Mouse (Mus musculus): ENCODE data around the gene Cd5. TPM values are rescaled to one million over a fixed set of nuclear protein-coding genes. Genes with fewer than 3 reads are reported as not detected.

Gene Cd5
- polyA plus RNA-seq, 1 experiment from 2014 or later: not detected

GRCm38 (mm10) chr19:10701013-10701726 is 37.6 kb downstream of the Cd5 start:
- Histone ChIP-seq H3K4me2 (ENCODE audit: low read depth, low read length) (no peak overlapping the region), H3K36me3 (ENCODE audit: control insufficient read depth, insufficient read depth, low read length) (no peaks in the 10 kb centered on the region), H3K4me3 (ENCODE audit: low read length) (no peak overlapping the region), H3K27me3 (replicated peaks; ENCODE audit: control insufficient read depth, insufficient read depth, low read length) (no peaks in the 10 kb centered on the region), H3K4me1 (ENCODE audit: control insufficient read depth, insufficient read depth, low read length) (peaks cover 50% of the 10 kb centered on the region), H3K27ac (ENCODE audit: low read length) (no peak overlapping the region), H3K9me3 (ENCODE audit: control insufficient read depth, low read length) (no peaks in the 10 kb centered on the region), H3K9ac (ENCODE audit: low read depth, low read length) (no peak overlapping the region)
- ATAC-seq: no peak
- WGBS: 78% methylated on average over 6 of the region's 6 CpGs

DNA sequence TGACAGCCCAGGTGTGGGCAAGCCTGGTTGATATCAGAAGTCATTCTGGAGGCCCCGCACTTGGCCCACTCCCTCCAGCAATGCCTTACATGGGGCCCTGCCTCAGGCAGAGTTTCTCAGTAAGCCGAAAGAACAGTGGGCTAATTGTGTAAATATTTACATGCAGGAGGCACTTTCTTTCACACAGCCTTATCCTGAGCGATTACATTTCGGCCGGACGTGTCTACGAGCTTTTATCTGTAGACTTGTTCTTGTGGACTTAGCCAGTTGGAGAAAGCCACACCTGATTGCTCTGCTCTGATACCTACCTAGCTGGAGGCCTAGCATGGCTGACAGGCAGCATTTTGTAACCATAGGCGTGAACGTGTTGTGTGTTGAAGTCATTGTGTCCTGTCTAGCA is 39.0 kb downstream of the Cd5 start:
- H3K27ac ChIP-seq (ENCODE audit: low read length): peak overlapping the region; percentile 92
- peaks cover 61% of the 10 kb centered on the region for H3K4me1 ChIP-seq (ENCODE audit: control insufficient read depth, insufficient read depth, low read length)
- H3K9ac ChIP-seq (ENCODE audit: low read depth, low read length): peak overlapping the region; percentile 55
- H3K9me3 ChIP-seq (ENCODE audit: control insufficient read depth, low read length): no peaks in the 10 kb centered on the region
- WGBS: 23% methylated on average over 9 of the region's 9 CpGs
- no peaks in the 10 kb centered on the region for H3K36me3 ChIP-seq (ENCODE audit: control insufficient read depth, insufficient read depth, low read length)
- H3K4me2 ChIP-seq (ENCODE audit: low read depth, low read length): peak overlapping the region; percentile 31; the same call in 1 of the 2 replicates
- peak; percentile 86 for ATAC-seq
- no peaks in the 10 kb centered on the region for H3K27me3 ChIP-seq (replicated peaks; ENCODE audit: control insufficient read depth, insufficient read depth, low read length)
- no peak overlapping the region for H3K4me3 ChIP-seq (ENCODE audit: low read length)

DNA sequence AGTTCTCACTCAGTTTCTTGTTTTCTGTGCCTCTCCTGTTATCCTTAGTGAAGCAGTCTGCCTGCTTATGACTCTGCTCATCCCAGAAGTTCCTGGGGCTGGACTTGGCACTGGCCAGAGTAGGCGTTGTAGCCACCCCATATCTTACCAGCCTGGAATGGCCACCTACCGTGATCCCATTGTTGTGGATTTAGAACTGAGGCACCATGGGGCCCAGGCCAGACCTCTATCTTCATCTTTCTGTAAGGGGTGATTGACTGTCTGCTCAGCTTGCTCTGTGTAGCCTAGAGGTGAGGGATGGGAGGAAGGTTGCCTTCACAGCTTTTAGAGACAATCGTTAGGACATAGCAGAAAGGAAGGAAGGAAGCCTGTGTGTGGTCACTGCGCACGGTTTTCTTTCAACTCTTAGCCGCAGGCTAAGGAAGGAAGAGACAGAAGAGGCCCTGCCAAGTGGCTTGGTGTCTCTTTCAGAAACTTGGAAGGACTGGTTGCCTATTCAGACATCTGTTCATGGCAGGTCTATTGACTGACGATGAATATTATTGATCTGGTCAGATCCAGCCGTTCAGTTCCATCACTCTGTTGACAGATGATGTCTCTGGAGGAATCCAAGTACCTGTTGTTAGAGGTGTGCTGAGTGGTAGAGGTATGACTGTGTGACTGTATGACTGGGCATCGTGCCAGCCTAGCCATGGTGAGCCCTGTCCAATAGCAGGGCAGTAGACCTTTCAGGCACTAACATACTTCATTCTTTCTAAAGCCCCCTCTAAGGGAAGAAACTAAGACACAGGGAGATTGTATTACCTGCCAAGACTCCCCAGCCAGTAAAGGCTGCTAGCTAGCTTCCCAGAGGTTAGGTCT is 40.4 kb downstream of the Cd5 start:
- Histone ChIP-seq H3K9me3 (ENCODE audit: control insufficient read depth, low read length) (no peaks in the 10 kb centered on the region), H3K4me1 (ENCODE audit: control insufficient read depth, insufficient read depth, low read length) (peaks cover 61% of the 10 kb centered on the region), H3K4me3 (ENCODE audit: low read length) (no peak overlapping the region), H3K36me3 (ENCODE audit: control insufficient read depth, insufficient read depth, low read length) (no peaks in the 10 kb centered on the region), H3K4me2 (ENCODE audit: low read depth, low read length) (no peak overlapping the region), H3K27ac (ENCODE audit: low read length) (peak overlapping the region; percentile 92; the same call in 1 of the 2 replicates), H3K9ac (ENCODE audit: low read depth, low read length) (no peak overlapping the region), H3K27me3 (replicated peaks; ENCODE audit: control insufficient read depth, insufficient read depth, low read length) (no peaks in the 10 kb centered on the region)
- no peak for ATAC-seq
- 73% methylated on average over 9 of the region's 9 CpGs for WGBS

DNA sequence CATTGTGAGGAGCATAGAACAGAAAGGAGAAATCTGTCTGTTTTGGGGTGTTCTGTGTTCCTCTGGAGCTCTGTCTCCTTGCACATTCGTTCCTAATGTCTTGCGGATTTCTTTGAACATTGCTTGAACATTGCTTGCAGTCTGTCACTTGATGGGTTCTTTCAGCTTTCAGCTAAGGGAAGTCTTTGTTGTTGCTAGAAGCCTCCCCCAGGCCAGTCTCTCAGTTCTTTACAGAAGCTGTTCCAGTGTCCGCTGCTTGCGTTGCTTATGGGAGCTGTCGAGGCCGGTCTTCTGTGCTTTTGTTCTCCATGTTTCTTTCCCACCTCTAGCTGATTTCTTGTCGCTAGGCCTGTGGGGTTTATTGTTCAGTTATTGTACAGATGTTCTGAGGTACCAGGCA is 43.0 kb downstream of the Cd5 start:
- Histone ChIP-seq H3K4me2 (ENCODE audit: low read depth, low read length) (no peak overlapping the region), H3K27ac (ENCODE audit: low read length) (no peak overlapping the region), H3K9ac (ENCODE audit: low read depth, low read length) (no peak overlapping the region)

DNA sequence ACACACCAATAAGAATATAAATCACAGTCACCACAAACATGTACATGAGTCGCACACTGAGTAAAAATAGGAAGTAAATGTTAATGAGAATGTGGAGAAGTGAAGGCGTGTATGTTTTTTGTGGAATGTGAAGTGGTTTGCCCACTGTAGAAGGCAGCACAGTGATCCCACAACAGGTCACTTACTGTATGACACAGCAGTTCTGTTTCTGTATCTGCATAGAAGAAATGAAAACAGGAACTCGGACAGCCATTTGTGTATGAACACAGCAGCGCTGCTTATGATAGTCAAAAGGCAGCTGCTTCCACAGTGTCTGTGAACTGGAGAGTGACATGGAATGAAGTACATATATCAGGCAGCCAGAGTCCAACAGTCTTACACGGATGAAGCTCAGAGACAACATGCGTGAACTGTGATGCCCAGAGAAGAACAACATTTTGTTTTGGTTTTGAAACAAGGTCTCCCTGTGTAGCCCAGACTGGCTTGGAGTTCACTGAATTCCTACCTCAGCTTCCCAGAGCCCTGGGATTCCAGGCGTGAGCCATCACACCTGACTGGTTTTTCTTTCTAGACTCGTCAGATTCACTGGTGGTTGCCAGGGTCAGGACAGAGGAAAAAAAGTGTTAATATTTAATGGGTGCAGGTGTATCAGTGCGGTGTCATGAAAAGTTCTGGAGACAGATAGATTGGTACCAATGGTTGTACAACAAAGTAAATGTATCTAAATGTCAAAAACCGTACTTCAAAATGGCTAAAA is 44.7 kb downstream of the Cd5 start:
- Histone ChIP-seq H3K4me3 (ENCODE audit: low read length) (no peak overlapping the region), H3K36me3 (ENCODE audit: control insufficient read depth, insufficient read depth, low read length) (no peaks in the 10 kb centered on the region), H3K4me1 (ENCODE audit: control insufficient read depth, insufficient read depth, low read length) (peaks cover 63% of the 10 kb centered on the region), H3K27ac (ENCODE audit: low read length) (no peak overlapping the region), H3K4me2 (ENCODE audit: low read depth, low read length) (no peak overlapping the region), H3K27me3 (replicated peaks; ENCODE audit: control insufficient read depth, insufficient read depth, low read length) (no peaks in the 10 kb centered on the region), H3K9me3 (ENCODE audit: control insufficient read depth, low read length) (no peaks in the 10 kb centered on the region), H3K9ac (ENCODE audit: low read depth, low read length) (no peak overlapping the region)
- ATAC-seq: no peak
- 84% methylated on average over 10 of the region's 10 CpGs for WGBS

More for the DNA sequence above, 43.0 kb downstream of the Cd5 start:
- Histone ChIP-seq H3K4me1 (ENCODE audit: control insufficient read depth, insufficient read depth, low read length) (peaks cover 67% of the 10 kb centered on the region), H3K9me3 (ENCODE audit: control insufficient read depth, low read length) (no peaks in the 10 kb centered on the region), H3K36me3 (ENCODE audit: control insufficient read depth, insufficient read depth, low read length) (no peaks in the 10 kb centered on the region), H3K4me3 (ENCODE audit: low read length) (no peak overlapping the region), H3K27me3 (replicated peaks; ENCODE audit: control insufficient read depth, insufficient read depth, low read length) (no peaks in the 10 kb centered on the region)
- no peak for ATAC-seq
- WGBS: 57% methylated on average over 7 of the region's 7 CpGs

DNA sequence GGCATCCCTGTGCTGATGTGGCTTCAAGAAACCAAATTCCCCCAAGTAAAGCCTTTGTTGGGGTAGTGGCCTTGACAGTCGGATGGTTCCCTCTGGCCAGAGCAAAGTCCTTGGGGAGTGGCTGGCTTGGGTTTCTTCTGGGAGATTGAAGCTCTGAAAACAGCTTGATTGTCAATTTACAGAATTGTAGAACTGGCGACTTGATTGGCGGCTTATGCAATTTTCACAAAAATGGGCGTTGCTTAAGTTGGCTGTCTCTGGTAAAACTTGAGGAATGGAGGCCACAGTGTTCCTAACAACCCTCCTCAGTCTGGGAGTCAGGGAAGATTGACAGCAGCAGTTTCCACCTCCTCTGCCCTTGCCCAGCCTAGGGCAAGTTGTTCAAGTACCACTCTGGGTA is 46.4 kb downstream of the Cd5 start:
- Histone ChIP-seq H3K9ac (ENCODE audit: low read depth, low read length) (no peak overlapping the region), H3K27ac (ENCODE audit: low read length) (peak overlapping the region; percentile 80), H3K36me3 (ENCODE audit: control insufficient read depth, insufficient read depth, low read length) (no peaks in the 10 kb centered on the region), H3K4me3 (ENCODE audit: low read length) (no peak overlapping the region), H3K4me1 (ENCODE audit: control insufficient read depth, insufficient read depth, low read length) (peaks cover 54% of the 10 kb centered on the region), H3K9me3 (ENCODE audit: control insufficient read depth, low read length) (no peaks in the 10 kb centered on the region), H3K27me3 (replicated peaks; ENCODE audit: control insufficient read depth, insufficient read depth, low read length) (no peaks in the 10 kb centered on the region), H3K4me2 (ENCODE audit: low read depth, low read length) (no peak overlapping the region)
- ATAC-seq: no peak
- WGBS: 69% methylated on average over 4 of the region's 4 CpGs

- H3K4me1 ChIP-seq (ENCODE audit: control insufficient read depth, insufficient read depth, low read length): peaks cover 48% of the 10 kb centered on the region
- H3K4me2 ChIP-seq (ENCODE audit: low read depth, low read length): no peak overlapping the region
- peak overlapping the region; percentile 5; the same call in 1 of the 2 replicates for H3K9ac ChIP-seq (ENCODE audit: low read depth, low read length)
- WGBS: 72% methylated on average over 3 of the region's 3 CpGs
- H3K27me3 ChIP-seq (replicated peaks; ENCODE audit: control insufficient read depth, insufficient read depth, low read length): no peaks in the 10 kb centered on the region
- H3K36me3 ChIP-seq (ENCODE audit: control insufficient read depth, insufficient read depth, low read length): no peaks in the 10 kb centered on the region
- peak overlapping the region; percentile 80 for H3K27ac ChIP-seq (ENCODE audit: low read length)
- ATAC-seq: no peak
- H3K4me3 ChIP-seq (ENCODE audit: low read length): no peak overlapping the region
- H3K9me3 ChIP-seq (ENCODE audit: control insufficient read depth, low read length): no peaks in the 10 kb centered on the region
Observed at GRCm38 (mm10) chr19:10691660-10692059, 47.1 kb downstream of the Cd5 start.

DNA sequence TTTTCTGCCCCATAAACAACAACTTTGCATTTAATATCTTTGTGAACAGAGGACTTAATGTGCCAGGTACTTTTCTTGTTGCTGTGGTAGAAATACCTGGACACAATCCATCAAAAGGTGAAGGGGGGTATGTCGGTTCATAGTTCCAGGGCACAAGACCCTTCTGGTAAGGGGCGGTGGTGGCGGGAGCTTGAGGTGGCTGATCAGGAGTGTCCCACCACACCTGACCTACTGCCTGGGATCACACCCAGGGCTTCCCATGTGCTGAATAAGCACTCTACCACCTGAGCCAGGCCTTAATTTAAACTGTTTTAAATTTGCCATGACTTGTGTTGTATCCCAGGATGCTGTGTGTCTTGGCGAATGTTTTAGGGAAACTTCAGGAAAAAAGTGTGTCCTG is 47.7 kb downstream of the Cd5 start:
- H3K27ac ChIP-seq (ENCODE audit: low read length): peak overlapping the region; percentile 97
- ATAC-seq: no peak
- no peaks in the 10 kb centered on the region for H3K36me3 ChIP-seq (ENCODE audit: control insufficient read depth, insufficient read depth, low read length)
- H3K4me3 ChIP-seq (ENCODE audit: low read length): no peak overlapping the region
- H3K9ac ChIP-seq (ENCODE audit: low read depth, low read length): peak overlapping the region; percentile 25; the same call in 1 of the 2 replicates
- peaks cover 46% of the 10 kb centered on the region for H3K4me1 ChIP-seq (ENCODE audit: control insufficient read depth, insufficient read depth, low read length)
- no peaks in the 10 kb centered on the region for H3K27me3 ChIP-seq (replicated peaks; ENCODE audit: control insufficient read depth, insufficient read depth, low read length)
- H3K9me3 ChIP-seq (ENCODE audit: control insufficient read depth, low read length): no peaks in the 10 kb centered on the region
- WGBS: 90% methylated on average over 4 of the region's 4 CpGs
- no peak overlapping the region for H3K4me2 ChIP-seq (ENCODE audit: low read depth, low read length)

GRCm38 (mm10) chr19:10690336-10690735 is 48.5 kb downstream of the Cd5 start:
- peak overlapping the region; percentile 25; the same call in 1 of the 2 replicates for H3K9ac ChIP-seq (ENCODE audit: low read depth, low read length)
- H3K27me3 ChIP-seq (replicated peaks; ENCODE audit: control insufficient read depth, insufficient read depth, low read length): no peaks in the 10 kb centered on the region
- no peaks in the 10 kb centered on the region for H3K9me3 ChIP-seq (ENCODE audit: control insufficient read depth, low read length)
- H3K36me3 ChIP-seq (ENCODE audit: control insufficient read depth, insufficient read depth, low read length): no peaks in the 10 kb centered on the region
- peaks cover 39% of the 10 kb centered on the region for H3K4me1 ChIP-seq (ENCODE audit: control insufficient read depth, insufficient read depth, low read length)
- WGBS: 51% methylated on average over 3 of the region's 3 CpGs
- peak overlapping the region; percentile 73 for H3K4me2 ChIP-seq (ENCODE audit: low read depth, low read length)
- H3K4me3 ChIP-seq (ENCODE audit: low read length): peak overlapping the region; percentile 79; the same call in 1 of the 2 replicates
- peak overlapping the region; percentile 97 for H3K27ac ChIP-seq (ENCODE audit: low read length)
- no peak for ATAC-seq
